Mouse (Mus musculus): Measurements from ENCODE around the gene Zfp362.

Gene Zfp362

DNA sequence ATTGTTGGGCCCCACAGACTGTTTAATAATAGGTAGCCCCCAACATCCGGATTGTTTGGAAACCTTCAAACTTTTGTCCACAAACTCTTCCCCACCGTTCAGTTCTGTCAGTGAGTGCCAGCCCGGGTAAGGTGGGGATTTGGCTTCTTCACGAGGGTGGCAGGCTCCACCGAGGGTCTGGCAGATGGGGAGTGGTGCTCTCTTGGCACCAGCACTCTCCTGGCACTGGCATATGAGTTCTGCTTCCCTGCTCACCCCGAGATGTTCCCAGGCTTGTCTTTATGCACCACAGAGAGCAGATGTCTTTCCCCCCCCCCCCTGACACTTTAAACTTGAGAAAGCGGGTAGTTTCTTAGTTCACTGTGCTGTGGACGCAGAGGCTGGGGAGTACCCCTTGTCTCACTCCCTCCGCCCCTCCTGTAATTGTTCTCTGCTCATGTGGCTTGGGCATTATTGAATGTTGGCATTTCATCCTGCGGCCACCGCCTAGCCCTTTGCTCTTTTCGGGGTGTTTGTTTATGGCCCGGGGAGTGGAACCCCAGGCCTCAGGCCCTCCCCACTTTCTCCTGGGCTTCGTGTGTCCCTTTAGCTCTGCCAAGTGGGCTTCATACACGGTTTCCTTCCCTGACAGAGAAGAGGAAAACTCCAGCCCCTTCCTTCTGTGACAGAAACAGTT, 76.7 kb downstream of the Zfp362 start:
- no peak for DNase-seq (ENCODE audit: low spot score)

DNA sequence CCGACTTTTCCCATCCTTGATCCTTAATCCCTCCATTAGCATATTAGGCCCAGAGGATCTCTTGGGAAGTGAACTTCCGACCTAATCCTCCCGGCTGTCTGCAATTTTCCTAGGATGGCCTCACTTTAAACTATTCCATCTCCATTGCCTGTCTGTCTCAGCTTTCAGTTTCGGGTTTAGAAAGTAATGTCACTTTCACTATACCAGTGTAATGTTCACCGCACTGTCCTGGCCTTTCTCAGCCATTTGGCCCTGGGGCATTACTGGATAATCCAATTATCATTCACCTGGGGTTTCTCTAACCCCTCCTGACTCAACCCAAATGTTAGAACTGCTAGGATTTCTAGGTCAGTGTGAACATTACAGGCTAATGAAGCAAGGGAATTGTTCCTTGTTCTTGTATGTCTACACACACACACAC, 77.4 kb downstream of the Zfp362 start:
- peak; percentile 56 for DNase-seq (ENCODE audit: low spot score)

DNA sequence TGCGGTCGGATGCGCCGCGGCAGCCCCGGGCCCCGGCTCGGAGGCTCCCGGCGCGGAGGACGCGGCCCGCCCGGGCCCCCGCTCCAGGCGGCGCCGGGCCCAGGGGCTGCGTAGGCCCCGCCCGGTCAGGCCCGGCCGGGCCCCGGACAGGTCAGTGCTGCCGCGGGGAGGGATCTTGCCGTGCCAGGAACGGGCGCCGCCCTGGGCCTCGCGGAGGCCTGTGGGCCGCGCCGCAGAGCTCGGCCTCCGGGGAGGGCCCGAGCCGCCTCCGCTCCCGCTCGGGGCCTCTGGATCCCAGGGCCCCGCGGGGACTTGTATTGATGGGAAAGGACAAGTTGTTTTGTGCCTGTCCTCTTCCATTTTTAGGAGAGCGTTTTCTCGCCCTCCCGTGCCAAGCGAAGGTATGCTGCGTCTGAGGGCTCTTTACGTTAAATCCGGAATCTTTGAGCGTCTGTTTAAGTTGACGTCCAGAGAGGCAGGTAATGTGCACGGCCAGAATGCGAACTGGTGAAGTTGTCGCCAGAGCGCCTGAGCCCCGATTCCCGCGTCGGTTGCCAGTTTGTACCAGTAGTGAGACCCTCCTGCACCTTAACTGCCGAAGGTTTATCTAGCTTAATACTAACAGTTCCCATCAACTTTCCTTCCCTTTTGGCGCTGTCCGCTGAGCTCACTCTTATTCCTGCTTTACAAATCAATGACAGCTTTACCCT, 78.0 kb downstream of the Zfp362 start:
- peak; percentile 60 for DNase-seq (ENCODE audit: low spot score)

DNA sequence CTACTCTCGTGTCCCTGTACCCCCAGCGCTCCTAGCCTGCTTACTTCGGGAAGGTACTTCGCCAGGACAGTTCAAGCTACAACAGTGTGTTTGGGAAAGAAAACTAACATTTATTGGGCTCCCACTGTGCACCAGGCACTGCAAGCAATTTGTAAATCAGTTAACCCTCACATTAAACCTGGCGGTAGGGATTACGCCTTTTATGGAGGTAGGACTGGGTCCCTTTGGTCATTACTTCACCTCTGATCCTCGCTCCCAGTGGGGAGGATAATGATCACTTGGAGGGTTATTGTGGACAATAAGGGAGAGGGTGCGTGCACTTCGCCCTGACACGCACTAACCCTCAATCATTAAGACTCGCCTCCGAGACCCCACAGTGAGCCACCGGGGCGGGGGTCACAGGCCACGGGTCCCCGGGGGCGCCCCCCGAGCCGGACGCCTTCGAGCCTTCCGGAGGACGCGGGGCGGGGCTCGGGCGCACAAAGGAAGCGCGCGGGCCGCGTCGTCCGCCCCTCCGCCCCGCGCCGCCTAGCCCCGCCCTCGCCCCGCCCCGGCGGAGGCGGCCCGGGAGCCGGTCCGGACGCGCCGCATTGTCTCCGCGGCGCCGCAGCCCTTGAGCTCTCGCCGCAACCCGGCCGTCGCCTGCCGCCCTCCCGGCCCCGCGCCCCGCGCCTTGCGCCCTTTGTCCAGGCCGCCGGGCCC, 78.7 kb downstream of the Zfp362 start:
- DNase-seq (ENCODE audit: low spot score): peak; percentile 69

DNA sequence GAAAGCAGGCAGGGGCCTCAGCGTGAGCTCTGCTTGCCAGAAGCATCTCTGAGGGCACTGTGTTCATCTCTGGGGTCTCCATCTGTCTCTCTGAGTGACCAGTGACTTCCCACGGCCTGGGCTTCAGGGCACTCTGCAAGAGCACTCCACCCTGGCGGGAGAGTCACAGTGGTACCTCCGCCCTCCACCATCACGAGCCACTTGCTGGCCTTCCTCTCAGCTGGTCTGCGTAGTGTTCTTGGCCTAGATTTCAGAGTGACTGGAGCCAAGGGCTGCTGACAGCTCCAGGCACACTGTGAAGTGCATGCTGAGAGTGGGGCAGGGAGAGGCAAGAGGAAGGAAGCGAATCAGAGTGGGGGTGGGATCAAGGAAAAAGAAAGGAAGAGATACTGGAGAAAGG, 81.8 kb downstream of the Zfp362 start:
- DNase-seq (ENCODE audit: low spot score): no peak

DNA sequence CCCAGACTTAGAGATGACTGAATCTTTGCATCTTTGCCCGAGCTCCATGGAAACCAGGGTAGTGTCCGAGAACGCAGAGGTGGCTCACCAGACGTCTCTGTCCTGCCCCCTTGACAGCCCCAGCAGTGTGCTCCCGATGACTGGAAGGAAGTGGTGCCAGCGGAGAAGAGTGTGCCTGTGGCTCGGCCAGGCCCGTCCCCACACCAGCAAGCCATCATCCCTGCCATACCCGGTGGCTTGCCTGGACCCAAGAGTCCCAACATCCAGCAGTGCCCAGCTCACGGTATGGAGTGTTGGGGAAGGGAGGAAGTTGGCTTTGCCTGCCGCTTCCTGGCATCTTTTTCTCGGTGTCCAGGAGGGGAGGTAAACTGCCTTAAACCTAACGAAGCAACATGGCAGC, 82.4 kb downstream of the Zfp362 start:
- no peak for DNase-seq (ENCODE audit: low spot score)

Measured in adipocyte (in vitro differentiated cells).